Mouse (Mus musculus): ENCODE results near the gene Dnajc4. TPM values are rescaled to one million over a fixed set of nuclear protein-coding genes. Genes with fewer than 3 reads are reported as not detected.

The Dnajc4 gene
- polyA plus RNA-seq, 1 experiment from 2014 or later: 26.3 TPM

GRCm38 (mm10) chr19:6980381-6981093, 11.8 kb downstream of the Dnajc4 start, which contains the start of gene Fkbp2:
Gene Fkbp2 (minus strand): TSS chr19:6980501.
- Histone ChIP-seq H3K4me1 (ENCODE audit: control insufficient read depth, insufficient read depth, low read length) (peaks cover 39% of the 10 kb centered on the region), H3K36me3 (ENCODE audit: control insufficient read depth, insufficient read depth, low read length) (peaks cover 28% of the 10 kb centered on the region), H3K27me3 (ENCODE audit: control insufficient read depth, insufficient read depth, low read length) (no peaks in the 10 kb centered on the region), H3K27ac (ENCODE audit: low read depth, low read length) (peak within 1 kb of the TSS; percentile 96), H3K4me2 (peak within 1 kb of the TSS; percentile 94), H3K4me3 (ENCODE audit: low read depth, low read length) (peak within 1 kb of the TSS; percentile 74), H3K9ac (ENCODE audit: low read depth, low read length) (peak within 1 kb of the TSS; percentile 89), H3K9me3 (replicated peaks; ENCODE audit: control insufficient read depth, low read length) (no peaks in the 10 kb centered on the region)
- 1% methylated on average over 38 of the region's 38 CpGs for WGBS (ENCODE audit: insufficient replicate concordance)
- ATAC-seq (replicated peaks; ENCODE audit: insufficient number of reproducible peaks, low FRiP score, low TSS enrichment): peak; percentile 87

- Histone ChIP-seq H3K36me3 (ENCODE audit: control insufficient read depth, insufficient read depth, low read length) (peaks cover 23% of the 10 kb centered on the region), H3K27me3 (ENCODE audit: control insufficient read depth, insufficient read depth, low read length) (no peaks in the 10 kb centered on the region), H3K9ac (ENCODE audit: low read depth, low read length) (peak overlapping the region; percentile 89), H3K27ac (ENCODE audit: low read depth, low read length) (peak overlapping the region; percentile 96), H3K9me3 (replicated peaks; ENCODE audit: control insufficient read depth, low read length) (no peaks in the 10 kb centered on the region), H3K4me3 (ENCODE audit: low read depth, low read length) (peak overlapping the region; percentile 74), H3K4me1 (ENCODE audit: control insufficient read depth, insufficient read depth, low read length) (peaks cover 39% of the 10 kb centered on the region), H3K4me2 (peak overlapping the region; percentile 94)
- under 1% methylated on average over 53 of the region's 59 CpGs for whole genome bisulfite sequencing (ENCODE audit: insufficient replicate concordance)
- ATAC-seq (replicated peaks; ENCODE audit: insufficient number of reproducible peaks, low FRiP score, low TSS enrichment): peak; percentile 90
These were observed 12.6 kb downstream of the Dnajc4 start for GRCm38 (mm10) chr19:6979486-6980380.

GRCm38 (mm10) chr19:6979001-6979479, 13.3 kb downstream of the Dnajc4 start:
- H3K36me3 ChIP-seq (ENCODE audit: control insufficient read depth, insufficient read depth, low read length): peaks cover 21% of the 10 kb centered on the region
- ATAC-seq (replicated peaks; ENCODE audit: insufficient number of reproducible peaks, low FRiP score, low TSS enrichment): no peak

GRCm38 (mm10) chr19:6978639-6978974, 13.8 kb downstream of the Dnajc4 start:
- no peaks in the 10 kb centered on the region for H3K9me3 ChIP-seq (replicated peaks; ENCODE audit: control insufficient read depth, low read length)
- H3K36me3 ChIP-seq (ENCODE audit: control insufficient read depth, insufficient read depth, low read length): peaks cover 17% of the 10 kb centered on the region
- ATAC-seq (replicated peaks; ENCODE audit: insufficient number of reproducible peaks, low FRiP score, low TSS enrichment): no peak
- peak overlapping the region; percentile 65; the same call in 1 of the 2 replicates for H3K27ac ChIP-seq (ENCODE audit: low read depth, low read length)
- peak overlapping the region; percentile 74 for H3K4me3 ChIP-seq (ENCODE audit: low read depth, low read length)
- 28% methylated on average over 3 of the region's 3 CpGs for WGBS (ENCODE audit: insufficient replicate concordance)
- H3K27me3 ChIP-seq (ENCODE audit: control insufficient read depth, insufficient read depth, low read length): no peaks in the 10 kb centered on the region
- peak overlapping the region; percentile 74 for H3K9ac ChIP-seq (ENCODE audit: low read depth, low read length)
- H3K4me2 ChIP-seq: peak overlapping the region; percentile 94
- H3K4me1 ChIP-seq (ENCODE audit: control insufficient read depth, insufficient read depth, low read length): peaks cover 44% of the 10 kb centered on the region

More at GRCm38 (mm10) chr19:6979001-6979479, 13.3 kb downstream of the Dnajc4 start:
- Histone ChIP-seq H3K4me3 (ENCODE audit: low read depth, low read length) (peak overlapping the region; percentile 74), H3K9me3 (replicated peaks; ENCODE audit: control insufficient read depth, low read length) (no peaks in the 10 kb centered on the region), H3K4me2 (peak overlapping the region; percentile 94), H3K27ac (ENCODE audit: low read depth, low read length) (peak overlapping the region; percentile 65), H3K27me3 (ENCODE audit: control insufficient read depth, insufficient read depth, low read length) (no peaks in the 10 kb centered on the region), H3K4me1 (ENCODE audit: control insufficient read depth, insufficient read depth, low read length) (peaks cover 40% of the 10 kb centered on the region), H3K9ac (ENCODE audit: low read depth, low read length) (peak overlapping the region; percentile 74)
- 6% methylated on average over 11 of the region's 11 CpGs for WGBS (ENCODE audit: insufficient replicate concordance)

- Histone ChIP-seq H3K9me3 (replicated peaks; ENCODE audit: control insufficient read depth, low read length) (no peaks in the 10 kb centered on the region), H3K9ac (ENCODE audit: low read depth, low read length) (peak overlapping the region; percentile 74; the same call in 1 of the 2 replicates), H3K27ac (ENCODE audit: low read depth, low read length) (peak overlapping the region; percentile 65; the same call in 1 of the 2 replicates), H3K4me2 (peak overlapping the region; percentile 94; the same call in 1 of the 2 replicates), H3K36me3 (ENCODE audit: control insufficient read depth, insufficient read depth, low read length) (peaks cover 14% of the 10 kb centered on the region), H3K4me3 (ENCODE audit: low read depth, low read length) (peak overlapping the region; percentile 74; the same call in 1 of the 2 replicates), H3K4me1 (ENCODE audit: control insufficient read depth, insufficient read depth, low read length) (peaks cover 44% of the 10 kb centered on the region), H3K27me3 (ENCODE audit: control insufficient read depth, insufficient read depth, low read length) (no peaks in the 10 kb centered on the region)
- ATAC-seq (replicated peaks; ENCODE audit: insufficient number of reproducible peaks, low FRiP score, low TSS enrichment): no peak
- WGBS (ENCODE audit: insufficient replicate concordance): 70% methylated on average over 13 of the region's 13 CpGs
These were observed 14.4 kb downstream of the Dnajc4 start for GRCm38 (mm10) chr19:6977759-6978638.

GRCm38 (mm10) chr19:6975537-6976521, 16.5 kb downstream of the Dnajc4 start, which contains the start of gene Plcb3:
Gene Plcb3 (minus strand): TSS chr19:6976470.
- no peaks in the 10 kb centered on the region for H3K27me3 ChIP-seq (ENCODE audit: control insufficient read depth, insufficient read depth, low read length)
- under 1% methylated on average over 16 of the region's 16 CpGs for WGBS (ENCODE audit: insufficient replicate concordance)
- peaks cover 47% of the 10 kb centered on the region for H3K4me1 ChIP-seq (ENCODE audit: control insufficient read depth, insufficient read depth, low read length)
- no peaks in the 10 kb centered on the region for H3K9me3 ChIP-seq (replicated peaks; ENCODE audit: control insufficient read depth, low read length)
- H3K4me3 ChIP-seq (ENCODE audit: low read depth, low read length): peak within 1 kb of the TSS; percentile 65
- peak within 1 kb of the TSS; percentile 83 for H3K27ac ChIP-seq (ENCODE audit: low read depth, low read length)
- no peak for ATAC-seq (replicated peaks; ENCODE audit: insufficient number of reproducible peaks, low FRiP score, low TSS enrichment)
- peak within 1 kb of the TSS; percentile 83 for H3K9ac ChIP-seq (ENCODE audit: low read depth, low read length)
- peak within 1 kb of the TSS; percentile 90 for H3K4me2 ChIP-seq
- H3K36me3 ChIP-seq (ENCODE audit: control insufficient read depth, insufficient read depth, low read length): peaks cover 7% of the 10 kb centered on the region
